Mouse (Mus musculus) lung, embryonic 16.5 days (tissue): ENCODE data around the gene Foxp4. TPM values are rescaled to one million over a fixed set of nuclear protein-coding genes. Genes with fewer than 3 reads are reported as not detected.
"Not testable (repeated sequence)": the region's sequence is repeated elsewhere in the genome, so short reads cannot be mapped to it uniquely, and the experiment has no call there.

Experiments
- ATAC-seq: fragments of 200-750 bp; cut with Nextera tagmentation; 2 replicates; pipeline ENCODE4 v1.8.0; 2017; ENCODE audit warnings: low read depth, mild to moderate bottlenecking, moderate library complexity
- H3K27ac ChIP-seq: fragments of 300-500 bp; sonication (generic); 2 replicates; pipeline ENCODE4 v1.5.1; 2014; ENCODE audit warnings: mild to moderate bottlenecking, control low read depth, low read length
- H3K27me3 ChIP-seq: fragments of 300-500 bp; sonication (generic); 2 replicates; pipeline ENCODE4 v1.6.1; 2014; ENCODE audit warnings: low read depth, low read length, mixed read lengths; ENCODE audit not compliant: control insufficient read depth, insufficient read depth
- H3K36me3 ChIP-seq: fragments of 300-500 bp; sonication (generic); 2 replicates; pipeline ENCODE4 v1.6.1; 2014; ENCODE audit warnings: low read length; ENCODE audit not compliant: control insufficient read depth, insufficient read depth
- H3K4me1 ChIP-seq: fragments of 300-500 bp; sonication (generic); replicated peaks from 2 replicates; pipeline ENCODE4 v1.6.1; 2014; ENCODE audit warnings: low read length, mixed read lengths; ENCODE audit not compliant: control insufficient read depth, insufficient read depth
- H3K4me2 ChIP-seq: fragments of 300-500 bp; sonication (generic); 2 replicates; pipeline ENCODE4 v1.6.1; 2014; ENCODE audit warnings: low read depth, low read length, control low read depth
- H3K4me3 ChIP-seq: fragments of 300-500 bp; sonication (generic); 2 replicates; pipeline ENCODE4 v1.5.1; 2014; ENCODE audit warnings: mild to moderate bottlenecking, low read length, control low read depth
- H3K9ac ChIP-seq: fragments of 300-500 bp; sonication (generic); 2 replicates; pipeline ENCODE4 v1.6.1; 2014; ENCODE audit warnings: low read length, control low read depth
- H3K9me3 ChIP-seq: fragments of 300-500 bp; sonication (generic); 2 replicates; pipeline ENCODE4 v1.6.1; 2016; ENCODE audit warnings: low read length; ENCODE audit not compliant: control insufficient read depth
- WGBS: fragments of 180-500 bp; shearing (Covaris S2); extraction: QIAGEN DNeasy Blood & Tissue Kit; methylation state at CpG from one replicate; pipeline ENCODE4 v1.1.7; 2014; 5-methylcytosine and 5-hydroxymethylcytosine counted together
- polyA plus RNA-seq: library from polyadenylated mRNA; unstranded; fragments of >200 nt; fragmentation: Nextera tagmentation; extraction: Ambion mirVana; gene quantifications from 2 replicates; pipeline ENCODE4 v1.2.1, GENCODE M21; 2015

Foxp4 gene
- polyA plus RNA-seq, 1 experiment from 2014 or later: 13.6 TPM

DNA sequence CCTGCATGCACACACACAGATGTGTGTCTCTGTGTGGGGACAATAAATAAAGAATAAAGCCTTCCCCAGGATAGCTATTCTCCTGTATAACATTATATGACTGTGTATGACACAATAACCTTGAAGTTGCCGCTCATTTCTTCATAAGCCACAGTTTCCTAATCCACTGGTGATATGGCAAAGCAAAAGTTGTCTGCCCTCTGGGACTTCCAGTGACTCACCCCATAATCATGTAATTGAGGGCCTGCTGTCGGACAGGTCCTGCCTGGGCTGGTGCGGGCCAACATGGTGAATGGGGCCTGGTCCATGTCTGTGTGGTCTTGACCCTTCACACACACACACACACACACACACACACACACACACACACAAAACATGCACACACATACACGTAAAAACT lies 70.7 kb downstream of the Foxp4 start:
- H3K27ac ChIP-seq: no peak overlapping the region
- 88% methylated on average over 4 of the region's 4 CpGs for WGBS
- no peak overlapping the region for H3K9ac ChIP-seq
- no peak overlapping the region for H3K4me2 ChIP-seq
- no peaks in the 10 kb centered on the region for H3K36me3 ChIP-seq
- no peak overlapping the region for H3K4me3 ChIP-seq
- H3K4me1 ChIP-seq: peaks cover 15% of the 10 kb centered on the region
- H3K27me3 ChIP-seq: no peaks in the 10 kb centered on the region
- H3K9me3 ChIP-seq: peaks cover 3% of the 10 kb centered on the region; the same call in 1 of the 2 replicates
- ATAC-seq: no peak

DNA sequence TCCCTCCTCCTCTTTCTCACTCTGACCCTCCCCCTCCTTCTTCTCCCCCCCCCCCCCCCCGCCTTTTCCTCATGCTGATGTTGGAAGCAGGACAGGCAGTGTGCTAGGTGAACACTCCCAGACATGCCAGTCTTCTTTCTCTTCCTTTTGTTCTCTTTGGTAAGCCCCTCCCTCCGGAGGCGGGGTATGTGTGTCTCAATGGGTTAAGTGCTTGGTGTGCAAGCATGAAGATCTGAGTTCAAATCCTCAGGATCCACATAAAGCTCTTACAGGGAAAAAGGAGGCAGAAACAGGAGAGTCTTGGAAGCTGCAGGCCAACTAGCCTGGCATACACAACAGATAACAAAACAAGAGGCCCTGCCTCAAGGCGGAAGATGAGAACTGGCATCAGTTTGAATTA lies 71.1 kb downstream of the Foxp4 start:
- H3K4me2 ChIP-seq: no peak overlapping the region
- H3K9ac ChIP-seq: no peak overlapping the region
- no peak overlapping the region for H3K4me3 ChIP-seq
- H3K36me3 ChIP-seq: no peaks in the 10 kb centered on the region
- peaks cover 3% of the 10 kb centered on the region; the same call in 1 of the 2 replicates for H3K9me3 ChIP-seq
- no peak for ATAC-seq
- peaks cover 15% of the 10 kb centered on the region for H3K4me1 ChIP-seq
- 95% methylated on average over 3 of the region's 4 CpGs for WGBS
- H3K27me3 ChIP-seq: no peaks in the 10 kb centered on the region
- no peak overlapping the region for H3K27ac ChIP-seq

DNA sequence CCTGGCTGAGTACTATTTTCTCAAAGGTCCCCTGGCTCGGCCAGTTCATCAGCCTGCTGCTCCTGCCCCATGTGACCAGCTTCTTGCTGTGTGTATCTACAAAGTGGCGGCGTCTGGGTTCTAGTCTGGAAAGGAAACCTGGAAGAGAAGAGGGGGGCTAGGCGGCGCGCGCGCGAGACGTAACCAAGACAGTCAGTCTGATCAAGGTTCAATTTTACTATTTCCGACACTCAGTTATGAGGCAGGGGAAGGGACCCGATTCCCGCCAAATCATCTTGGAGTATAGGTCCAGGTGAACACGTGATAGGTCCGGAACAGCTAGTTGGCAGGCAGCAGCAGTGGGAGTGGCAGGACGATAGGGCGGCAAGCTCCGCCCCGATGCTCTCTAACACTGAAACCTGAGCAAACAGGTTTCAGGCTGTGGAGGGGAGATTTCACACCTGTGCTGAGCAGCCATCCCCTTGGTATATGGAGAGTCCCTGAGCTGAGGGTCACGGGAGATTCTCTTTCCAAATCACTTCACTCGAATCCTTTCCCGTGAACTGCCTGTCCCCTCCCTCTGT lies 72.6 kb downstream of the Foxp4 start:
- Histone ChIP-seq H3K27ac (peak overlapping the region; percentile 12; the same call in 1 of the 2 replicates), H3K9ac (peak overlapping the region; percentile 47; the same call in 1 of the 2 replicates), H3K4me3 (peak overlapping the region; percentile 35), H3K4me2 (peak overlapping the region; percentile 52), H3K4me1 (peaks cover 15% of the 10 kb centered on the region)
- peak; percentile 43 for ATAC-seq
- H3K36me3 ChIP-seq, H3K27me3 ChIP-seq, H3K9me3 ChIP-seq: not testable (repeated sequence)
- WGBS: 6% methylated on average over 22 of the region's 22 CpGs

DNA sequence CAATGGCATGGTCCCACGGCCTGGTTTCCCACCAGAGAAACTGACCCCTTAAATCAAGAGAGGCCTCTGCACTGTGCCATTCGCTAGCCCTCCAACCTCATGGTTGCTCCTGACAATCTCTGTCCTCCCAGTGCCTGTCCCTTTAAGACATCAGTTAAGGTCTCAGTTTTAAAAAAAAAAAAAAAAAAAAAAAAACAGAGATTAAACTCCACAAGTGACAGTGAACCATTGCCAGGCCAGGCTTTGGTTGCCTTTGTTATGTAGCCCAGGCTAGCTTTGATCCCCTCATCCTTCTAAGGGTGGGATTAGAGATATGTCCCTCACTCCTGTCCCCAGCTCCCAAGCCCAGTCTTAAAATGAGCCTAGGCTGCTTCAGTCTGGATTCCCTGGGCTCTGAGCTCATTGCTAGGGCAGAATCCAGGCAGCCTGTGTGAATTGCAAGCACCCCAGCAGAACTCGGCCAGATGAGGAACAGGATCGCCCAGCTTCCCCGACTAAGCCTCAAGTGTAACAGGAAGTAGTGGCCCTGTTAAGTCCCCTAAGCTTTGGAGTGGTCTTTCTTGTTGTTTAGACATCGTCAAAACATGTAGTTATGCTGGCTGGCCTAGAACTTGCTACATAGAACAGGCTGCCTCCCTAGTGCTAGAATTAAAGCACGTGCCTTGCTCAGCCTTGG lies 73.7 kb downstream of the Foxp4 start:
- Histone ChIP-seq H3K9me3 (peaks cover 3% of the 10 kb centered on the region; the same call in 1 of the 2 replicates), H3K9ac (no peak overlapping the region), H3K4me1 (peaks cover 15% of the 10 kb centered on the region), H3K4me3 (no peak overlapping the region), H3K27me3 (no peaks in the 10 kb centered on the region), H3K27ac (no peak overlapping the region), H3K36me3 (no peaks in the 10 kb centered on the region), H3K4me2 (no peak overlapping the region)
- WGBS: 61% methylated on average over 7 of the region's 7 CpGs
- no peak for ATAC-seq

DNA sequence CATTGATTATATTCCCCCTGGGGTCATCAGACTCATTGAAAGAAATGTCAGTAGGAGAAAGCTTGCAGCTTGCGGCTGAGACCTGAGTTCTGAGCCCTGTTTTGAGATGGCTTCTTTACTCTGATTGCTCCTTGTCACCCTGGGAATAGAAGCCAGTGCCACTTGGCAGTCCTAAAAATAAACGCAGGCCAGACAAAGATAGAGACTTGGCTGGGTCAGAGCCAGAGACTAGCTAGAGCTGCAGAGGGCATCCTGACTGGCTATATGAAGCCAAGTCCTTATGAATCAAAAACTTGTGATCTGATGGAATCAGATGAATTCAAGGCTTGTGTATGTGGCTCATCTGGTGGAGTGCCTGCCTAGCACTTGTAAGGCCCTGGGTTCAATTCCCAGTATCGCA lies 74.4 kb downstream of the Foxp4 start:
- H3K9ac ChIP-seq: no peak overlapping the region
- no peak for ATAC-seq
- H3K4me3 ChIP-seq: no peak overlapping the region
- peaks cover 15% of the 10 kb centered on the region for H3K4me1 ChIP-seq
- no peak overlapping the region for H3K4me2 ChIP-seq
- WGBS: 73% methylated on average over 3 of the region's 3 CpGs
- H3K36me3 ChIP-seq: no peaks in the 10 kb centered on the region
- no peak overlapping the region for H3K27ac ChIP-seq
- no peaks in the 10 kb centered on the region for H3K27me3 ChIP-seq
- H3K9me3 ChIP-seq: no peaks in the 10 kb centered on the region

DNA sequence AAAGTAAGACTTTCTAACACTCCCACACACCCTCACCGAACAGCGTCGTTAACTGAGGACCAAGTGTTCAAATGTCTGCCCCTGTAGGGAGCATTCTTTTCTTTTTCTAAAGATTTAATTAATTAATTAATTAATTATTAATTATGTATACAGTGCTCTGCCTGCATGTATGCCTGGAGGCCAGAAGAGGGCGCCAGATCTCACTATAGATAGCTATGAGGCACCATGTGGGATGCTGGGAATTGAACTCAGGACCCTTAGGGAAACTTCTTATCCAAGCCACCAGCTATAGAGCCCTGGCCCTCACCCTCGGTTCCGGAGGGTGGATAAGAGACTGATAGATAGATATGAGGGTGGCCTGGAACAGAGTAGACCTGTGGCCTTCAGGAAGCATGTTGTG lies 76.5 kb downstream of the Foxp4 start:
- H3K9me3 ChIP-seq: no peaks in the 10 kb centered on the region
- WGBS: 81% methylated on average over 6 of the region's 6 CpGs
- ATAC-seq: no peak
- H3K27me3 ChIP-seq: no peaks in the 10 kb centered on the region
- no peak overlapping the region for H3K4me2 ChIP-seq
- H3K36me3 ChIP-seq: no peaks in the 10 kb centered on the region
- peaks cover 17% of the 10 kb centered on the region for H3K4me1 ChIP-seq
- H3K27ac ChIP-seq: no peak overlapping the region
- no peak overlapping the region for H3K9ac ChIP-seq
- H3K4me3 ChIP-seq: no peak overlapping the region

DNA sequence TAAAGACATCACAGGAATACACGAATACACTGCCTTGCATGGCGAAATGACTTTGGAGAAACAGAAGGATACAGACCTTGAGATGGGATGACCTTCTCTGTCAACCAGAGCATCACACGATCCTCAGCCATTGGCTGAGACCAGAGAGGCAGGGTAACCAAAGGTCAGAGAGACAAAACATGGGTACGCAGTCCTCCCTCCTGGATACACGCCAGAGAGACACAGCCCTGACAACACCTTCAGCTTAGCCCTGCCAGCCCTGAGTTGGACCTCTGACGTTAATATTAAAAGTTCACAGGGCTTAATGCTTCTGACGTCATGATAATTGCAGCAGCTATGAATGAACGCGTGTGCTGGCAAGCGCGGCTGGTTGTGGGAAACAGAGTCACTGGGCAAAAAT lies 78.8 kb downstream of the Foxp4 start:
- H3K9ac ChIP-seq: no peak overlapping the region
- H3K9me3 ChIP-seq: no peaks in the 10 kb centered on the region
- H3K36me3 ChIP-seq: no peaks in the 10 kb centered on the region
- no peaks in the 10 kb centered on the region for H3K27me3 ChIP-seq
- ATAC-seq: no peak
- no peak overlapping the region for H3K4me2 ChIP-seq
- no peak overlapping the region for H3K27ac ChIP-seq
- H3K4me3 ChIP-seq: no peak overlapping the region
- 70% methylated on average over 11 of the region's 11 CpGs for WGBS
- peaks cover 18% of the 10 kb centered on the region for H3K4me1 ChIP-seq

DNA sequence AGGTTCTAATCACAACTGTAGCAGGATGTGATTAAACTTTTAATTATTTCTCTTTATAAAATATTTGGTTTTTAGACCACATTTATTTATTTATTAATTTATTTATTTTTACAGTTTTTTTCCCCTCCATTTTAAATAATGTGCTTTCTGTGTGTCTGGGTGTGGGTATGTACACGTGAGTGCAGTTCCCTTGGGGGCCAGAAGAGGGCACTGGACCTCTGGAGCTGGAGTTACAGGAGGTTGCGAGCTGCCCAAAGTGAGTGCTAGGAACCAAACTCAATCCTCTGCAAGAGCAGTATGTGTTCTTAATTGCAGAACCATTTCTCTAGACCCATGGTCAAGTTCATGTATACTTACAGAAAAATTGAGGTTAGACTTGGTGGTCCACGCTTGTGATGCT lies 81.0 kb downstream of the Foxp4 start:
- Histone ChIP-seq H3K4me2 (no peak overlapping the region), H3K9me3 (no peaks in the 10 kb centered on the region), H3K4me3 (no peak overlapping the region), H3K27ac (no peak overlapping the region), H3K9ac (no peak overlapping the region), H3K36me3 (no peaks in the 10 kb centered on the region), H3K4me1 (peaks cover 12% of the 10 kb centered on the region), H3K27me3 (no peaks in the 10 kb centered on the region)
- no peak for ATAC-seq
- 93% methylated on average over 3 of the region's 3 CpGs for WGBS

DNA sequence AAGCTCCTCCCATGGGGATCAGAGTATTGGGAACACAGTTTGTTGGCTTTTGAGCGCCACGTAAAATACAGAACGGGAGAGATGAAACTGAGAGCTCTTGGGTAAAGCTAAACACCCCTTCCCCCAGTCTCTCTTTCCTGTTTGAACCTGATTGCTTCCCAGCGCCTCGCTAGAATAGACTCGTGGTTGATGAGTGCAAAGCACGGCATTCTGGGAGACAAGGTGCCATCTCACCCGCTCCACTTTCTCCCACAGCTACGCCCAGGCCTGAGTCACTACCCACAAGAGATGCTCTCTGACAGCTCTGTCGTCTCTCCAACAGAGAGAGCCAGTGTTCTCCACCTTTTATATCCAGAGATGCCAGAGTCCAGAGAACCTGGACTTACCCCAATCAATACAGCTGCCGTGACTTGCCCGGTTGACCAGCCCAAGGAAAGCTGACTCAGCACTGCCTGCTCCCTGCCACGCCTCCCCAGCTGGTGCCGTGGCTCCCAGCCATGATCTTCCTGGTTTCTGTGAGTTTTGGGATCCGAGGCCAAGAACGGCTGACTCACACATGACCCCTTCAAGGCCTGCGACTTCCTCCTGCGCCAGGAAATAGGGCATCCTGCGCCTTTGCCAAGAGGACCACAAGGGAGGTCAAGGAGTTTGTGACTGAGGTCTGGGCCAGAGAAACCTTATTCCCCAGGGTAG lies 82.4 kb downstream of the Foxp4 start:
- no peaks in the 10 kb centered on the region for H3K27me3 ChIP-seq
- no peak overlapping the region for H3K4me2 ChIP-seq
- WGBS: 44% methylated on average over 19 of the region's 19 CpGs
- no peak overlapping the region for H3K4me3 ChIP-seq
- H3K4me1 ChIP-seq: peaks cover 19% of the 10 kb centered on the region
- no peak overlapping the region for H3K9ac ChIP-seq
- ATAC-seq: peak; percentile 81
- H3K27ac ChIP-seq: peak overlapping the region; percentile 67
- no peaks in the 10 kb centered on the region for H3K9me3 ChIP-seq
- H3K36me3 ChIP-seq: no peaks in the 10 kb centered on the region
